Mouse (Mus musculus) C2C12 (cell line): ENCODE measurements around the gene Jade3. TPM values are rescaled to one million over a fixed set of nuclear protein-coding genes. Genes with fewer than 3 reads are reported as not detected.

Experiments used
- H3K27me3 ChIP-seq: one replicate; pipeline ENCODE4 v1.6.1; 2011; ENCODE audit not compliant: control insufficient read depth, insufficient read depth, insufficient read length
- H3K36me3 ChIP-seq: one replicate; pipeline ENCODE4 v1.6.1; 2011; ENCODE audit not compliant: control insufficient read depth, insufficient read depth
- H3K4me3 ChIP-seq: one replicate; pipeline ENCODE4 v1.5.1; 2011; ENCODE audit warnings: mild to moderate bottlenecking, control low read depth; ENCODE audit not compliant: poor library complexity, insufficient read depth, severe bottlenecking
- H3K79me2 ChIP-seq: one replicate; pipeline ENCODE4 v1.6.1; 2011; ENCODE audit not compliant: control insufficient read depth, insufficient read depth
- H3K79me3 ChIP-seq: one replicate; pipeline ENCODE4 v1.6.1; 2011; ENCODE audit warnings: low read depth, control low read depth
- H3ac ChIP-seq: one replicate; pipeline ENCODE3; 2011; ENCODE audit warnings: low read depth; ENCODE audit not compliant: control insufficient read depth, insufficient read length
- CEBPB ChIP-seq: IDR thresholded peaks from one replicate; pipeline ENCODE4 v1.6.1; 2011; ENCODE audit warnings: low read depth, mild to moderate bottlenecking, control low read depth, moderate library complexity
- CTCF ChIP-seq: IDR thresholded peaks from one replicate; pipeline ENCODE4 v1.5.1; 2011; ENCODE audit not compliant: control insufficient read depth, insufficient read depth, insufficient read length
- FOSL1 ChIP-seq: IDR thresholded peaks from one replicate; pipeline ENCODE4 v1.8.0; 2011; ENCODE audit warnings: mild to moderate bottlenecking, low read length; ENCODE audit not compliant: poor library complexity, insufficient read depth, severe bottlenecking
- MAX ChIP-seq: IDR thresholded peaks from one replicate; pipeline ENCODE4 v1.6.1; 2011; ENCODE audit warnings: mild to moderate bottlenecking, control low read depth
- MYOD1 ChIP-seq: IDR thresholded peaks from one replicate; pipeline ENCODE4 v1.6.1; 2011; ENCODE audit warnings: low read depth; ENCODE audit not compliant: control insufficient read depth, insufficient read length
- MYOG ChIP-seq: IDR thresholded peaks from one replicate; pipeline ENCODE4 v1.6.1; 2011; ENCODE audit not compliant: control insufficient read depth, insufficient read length; ENCODE audit errors: extremely low read depth
- USF1 ChIP-seq: IDR thresholded peaks from one replicate; pipeline ENCODE4 v1.6.1; 2011; ENCODE audit warnings: low read depth, mild to moderate bottlenecking, control low read depth, moderate library complexity
- polyA plus RNA-seq: library from polyadenylated mRNA; unstranded; fragments of >200 nt; fragmentation: generic; extraction: Trizol; gene quantifications from one replicate; pipeline ENCODE4 v1.2.1, GENCODE M21; 2012; ENCODE audit warnings: missing spikeins

The Jade3 gene
- polyA plus RNA-seq, 1 experiment = 2.9 TPM

DNA sequence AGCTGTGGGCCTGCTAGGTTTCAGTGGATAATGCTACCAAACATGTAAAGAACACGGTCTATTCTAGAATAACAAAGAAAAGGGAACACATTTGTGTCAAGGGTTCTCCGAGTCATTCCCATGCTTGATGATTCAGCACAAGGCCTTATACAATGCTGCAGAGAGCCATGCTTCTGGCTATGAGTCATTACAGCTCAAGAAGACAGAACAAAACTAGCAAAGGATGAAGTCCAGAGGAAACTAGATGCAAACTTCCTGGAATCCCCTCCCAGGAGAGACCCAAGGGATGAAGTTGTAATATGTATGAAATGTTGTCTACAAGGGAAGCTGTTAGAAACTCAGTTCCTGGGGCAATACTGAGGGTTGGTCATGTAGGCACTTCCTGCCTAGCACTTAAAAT lies 7.0 kb upstream of the Jade3 start:
- Histone ChIP-seq H3K79me2 (no peaks in the 10 kb centered on the region), H3K79me3 (no peaks in the 10 kb centered on the region), H3K36me3 (no peaks in the 10 kb centered on the region), H3K4me3 (no peak overlapping the region), H3K27me3 (no peaks in the 10 kb centered on the region), H3ac (no peak overlapping the region)
- TF ChIP-seq MYOD1 (no peak), FOSL1 (peak; percentile 2)

DNA sequence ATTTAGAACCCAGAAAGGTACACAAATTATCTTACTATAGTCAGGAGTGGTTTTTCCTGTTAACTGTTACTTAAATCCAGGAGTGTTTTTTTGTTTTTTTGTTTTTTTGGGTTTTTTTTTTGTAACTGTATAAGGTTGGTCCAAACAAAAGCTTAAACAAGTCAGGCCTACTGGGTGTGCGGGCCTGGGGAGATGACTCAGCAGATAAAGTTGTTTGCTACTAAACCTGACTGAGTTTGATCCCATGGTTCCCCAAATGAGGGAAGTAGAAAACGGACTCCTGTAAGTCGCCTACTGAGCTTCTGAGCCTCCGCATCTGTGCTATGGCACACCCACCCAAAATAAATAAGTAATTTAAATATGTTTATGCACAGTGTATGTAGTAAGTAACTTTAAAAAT lies 6.0 kb upstream of the Jade3 start:
- no peak for TF ChIP-seq CTCF
- no peak for TF ChIP-seq FOSL1
- no peak for TF ChIP-seq MYOG
- H3ac ChIP-seq = no peak overlapping the region

DNA sequence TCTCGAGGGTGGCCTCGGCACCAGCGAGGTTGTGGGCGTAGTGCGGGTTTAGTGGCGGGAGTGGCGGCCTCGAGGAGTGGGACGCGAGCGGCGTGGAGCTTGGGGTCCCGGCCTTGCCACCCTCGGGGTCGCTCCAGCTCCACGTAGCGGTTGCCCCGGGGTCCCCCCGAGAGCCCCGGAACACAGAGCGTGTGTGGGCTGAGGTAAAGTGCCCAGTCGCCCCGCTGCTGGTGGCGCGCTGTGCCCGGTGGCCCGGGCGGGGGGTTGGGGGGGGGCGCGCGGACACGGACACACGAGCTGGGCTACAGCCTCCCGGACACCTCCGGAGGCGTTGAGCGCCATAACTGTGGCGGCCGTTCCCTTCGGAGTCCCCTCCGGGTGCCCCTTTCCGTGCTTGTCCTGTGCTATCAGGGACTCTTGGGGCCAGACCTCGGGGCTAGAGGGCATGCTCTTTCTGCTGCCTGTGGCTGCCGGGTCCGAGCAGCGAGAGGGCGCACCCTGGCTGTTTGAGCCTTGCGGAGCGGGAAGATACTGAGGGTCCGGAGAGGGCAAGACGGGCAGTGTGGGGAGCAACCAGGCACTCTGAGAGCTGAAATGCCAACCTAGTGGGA lies 456 bp downstream of the Jade3 start:
- H3K36me3 ChIP-seq = no peaks in the 10 kb centered on the region
- peaks cover 21% of the 10 kb centered on the region for H3K79me2 ChIP-seq
- TF ChIP-seq MYOG = no peak
- no peak for TF ChIP-seq CTCF
- no peak for TF ChIP-seq USF1
- no peak for TF ChIP-seq MYOD1
- TF ChIP-seq CEBPB = no peak
- TF ChIP-seq FOSL1 = no peak
- TF ChIP-seq MAX = no peak
- H3K27me3 ChIP-seq = no peaks in the 10 kb centered on the region
- H3K4me3 ChIP-seq = peak overlapping the region; percentile 41
- peak overlapping the region; percentile 99 for H3ac ChIP-seq
- peaks cover 13% of the 10 kb centered on the region for H3K79me3 ChIP-seq

More for the DNA sequence above, 6.0 kb upstream of the Jade3 start:
- H3K4me3 ChIP-seq = no peak overlapping the region
- no peaks in the 10 kb centered on the region for H3K27me3 ChIP-seq
- no peaks in the 10 kb centered on the region for H3K36me3 ChIP-seq
- H3K79me3 ChIP-seq = no peaks in the 10 kb centered on the region
- no peaks in the 10 kb centered on the region for H3K79me2 ChIP-seq

DNA sequence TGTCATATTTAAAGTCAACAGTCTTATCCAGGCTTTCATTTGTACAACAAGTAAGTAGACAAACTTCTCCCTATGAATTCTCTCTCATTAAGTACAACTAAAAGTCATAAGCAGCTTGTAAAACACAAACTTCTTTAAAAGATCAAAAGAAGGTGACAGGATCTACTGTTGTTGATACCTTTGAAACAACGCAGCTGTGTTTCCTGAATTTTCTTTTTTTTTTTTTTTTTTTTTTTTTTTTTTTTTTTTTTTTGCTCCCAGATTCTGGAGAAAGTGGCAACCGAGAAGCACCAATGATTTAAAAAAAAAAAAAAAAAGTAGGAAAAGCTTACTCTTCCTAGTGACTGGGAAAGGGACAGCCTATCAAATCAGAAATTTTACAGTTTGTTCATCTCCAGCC lies 57.7 kb downstream of the Jade3 start:
- Histone ChIP-seq H3K79me3 (no peaks in the 10 kb centered on the region), H3K4me3 (no peak overlapping the region), H3ac (no peak overlapping the region), H3K79me2 (no peaks in the 10 kb centered on the region), H3K36me3 (peaks cover 4% of the 10 kb centered on the region), H3K27me3 (no peaks in the 10 kb centered on the region)
- TF ChIP-seq MYOG (no peak), MYOD1 (no peak), CTCF (no peak), CEBPB (no peak), USF1 (no peak), MAX (no peak), FOSL1 (no peak)

DNA sequence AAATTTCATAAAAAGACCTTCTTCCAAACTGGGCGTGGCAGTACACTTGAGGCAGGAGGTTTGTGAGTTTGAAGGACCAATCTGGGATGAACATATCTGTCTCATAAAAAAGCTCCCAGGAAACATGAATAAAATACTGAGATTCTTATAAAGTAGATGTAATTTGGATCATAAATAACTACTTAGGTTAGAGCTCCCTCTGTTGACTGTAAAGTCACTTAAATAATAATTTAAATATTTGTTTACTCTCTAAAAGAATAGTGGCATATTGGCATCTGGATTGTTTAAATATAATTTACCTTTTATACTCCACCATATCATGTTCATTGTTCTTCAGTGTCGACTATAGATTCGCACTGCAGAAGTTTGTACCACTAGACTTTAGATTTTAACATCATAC lies 72.2 kb downstream of the Jade3 start:
- H3K79me3 ChIP-seq = no peaks in the 10 kb centered on the region
- H3ac ChIP-seq = no peak overlapping the region
- H3K4me3 ChIP-seq = no peak overlapping the region
- no peaks in the 10 kb centered on the region for H3K79me2 ChIP-seq
- TF ChIP-seq MYOG (no peak), USF1 (no peak), MAX (no peak), MYOD1 (no peak)
- no peaks in the 10 kb centered on the region for H3K27me3 ChIP-seq
- H3K36me3 ChIP-seq = peaks cover 19% of the 10 kb centered on the region

DNA sequence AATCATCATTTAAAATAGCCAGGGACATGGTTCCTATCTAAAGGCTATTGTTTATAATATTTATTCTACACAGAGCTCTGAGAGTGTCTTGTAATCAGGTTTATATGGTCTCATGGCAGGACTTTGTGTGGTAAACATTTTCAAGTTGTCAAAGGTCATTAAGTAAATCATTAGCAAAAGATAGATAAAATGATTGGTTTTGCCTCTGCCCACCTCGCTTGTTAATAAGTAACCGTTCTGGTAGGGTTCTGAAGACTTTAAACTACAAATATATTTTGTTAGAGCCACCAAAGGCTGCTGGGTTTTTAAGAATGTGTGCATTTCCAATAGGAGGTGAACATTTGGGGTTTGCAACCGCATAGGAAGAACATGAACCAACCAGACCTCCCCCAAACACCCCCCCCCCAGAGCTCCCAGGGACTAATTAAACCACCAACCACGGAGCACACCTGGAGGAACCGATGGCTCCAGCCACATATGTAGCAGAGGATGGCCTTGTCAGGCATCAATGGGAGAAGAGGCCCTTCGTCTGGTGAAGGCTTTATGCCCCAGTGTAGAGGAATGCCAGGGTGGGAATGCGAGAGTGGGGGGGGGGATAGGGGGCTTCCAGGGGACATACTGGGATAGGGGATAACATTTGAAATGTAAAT lies 94.9 kb downstream of the Jade3 start:
- Histone ChIP-seq H3K4me3 (no peak overlapping the region), H3K27me3 (no peaks in the 10 kb centered on the region), H3K79me2 (no peaks in the 10 kb centered on the region), H3ac (no peak overlapping the region), H3K36me3 (peaks cover 4% of the 10 kb centered on the region), H3K79me3 (no peaks in the 10 kb centered on the region)
- TF ChIP-seq CEBPB = no peak
- no peak for TF ChIP-seq MYOD1
- no peak for TF ChIP-seq MAX
- TF ChIP-seq CTCF = no peak
- no peak for TF ChIP-seq MYOG
- no peak for TF ChIP-seq USF1
- TF ChIP-seq FOSL1 = no peak
